Mouse (Mus musculus) yolk sac, embryonic 10.5 days (tissue): Measurements from ENCODE around the gene Vmn2r32.
"Not testable (repeated sequence)": the region's sequence is repeated elsewhere in the genome, so short reads cannot be mapped to it uniquely, and the experiment has no call there.

ENCODE experiments used
- DNase-seq: peaks from one replicate; pipeline ENCODE4 v3.0.0-alpha.2; 2017; ENCODE audit warnings: low spot score

Gene Vmn2r32

GRCm38 (mm10) chr7:7479918-7480317 lies at the start of gene Vmn2r32:
Vmn2r32 (minus strand) TSS chr7:7480018.
- not testable (repeated sequence) for DNase-seq
